Mouse (Mus musculus) liver, adult 2 months (tissue): ENCODE results near the gene Tff2.

ENCODE experiments used
- CTCF ChIP-seq: fragments of 200-500 bp; IDR thresholded peaks from 2 replicates; pipeline ENCODE4 v1.5.1; 2011; ENCODE audit warnings: low read depth, low read length, control low read depth
- POLR2A ChIP-seq: fragments of 200-500 bp; IDR thresholded peaks from 2 replicates; pipeline ENCODE4 v1.6.1; 2011; ENCODE audit warnings: low read length, control low read depth; ENCODE audit not compliant: insufficient read depth; ENCODE audit errors: extremely low read depth

- TF ChIP-seq CTCF (no peak), POLR2A (no peak)
These were observed 1.9 kb upstream of the Tff2 start for GRCm38 (mm10) chr17:31145998-31146397.
